Mouse (Mus musculus) ES-E14 (cell line): ENCODE measurements around the gene Mob3b.

ENCODE experiments used
- CHD2 ChIP-seq: IDR thresholded peaks from 2 replicates; pipeline ENCODE4 v1.6.1; 2014; ENCODE audit warnings: mild to moderate bottlenecking, low read depth, low read length, inconsistent platforms
- HCFC1 ChIP-seq: IDR thresholded peaks from 2 replicates; pipeline ENCODE4 v1.6.1; 2012; ENCODE audit warnings: low read length, inconsistent platforms, borderline replicate concordance; ENCODE audit not compliant: insufficient read depth
- ZC3H11A ChIP-seq: IDR thresholded peaks from 2 replicates; pipeline ENCODE4 v1.6.1; 2012; ENCODE audit warnings: low read depth, mild to moderate bottlenecking, inconsistent platforms, low read length, borderline replicate concordance
- ZNF384 ChIP-seq: IDR thresholded peaks from 2 replicates; pipeline ENCODE4 v1.6.1; 2012; ENCODE audit warnings: low read depth, low read length, inconsistent platforms

- TF ChIP-seq HCFC1 = no peak
- TF ChIP-seq ZNF384 = no peak
- TF ChIP-seq CHD2 = no peak
- TF ChIP-seq ZC3H11A = no peak
These were observed 122.6 kb downstream of the Mob3b start for GRCm38 (mm10) chr4:35034504-35035290.
